Mouse (Mus musculus): ENCODE measurements around the gene Ninj2.

DNA sequence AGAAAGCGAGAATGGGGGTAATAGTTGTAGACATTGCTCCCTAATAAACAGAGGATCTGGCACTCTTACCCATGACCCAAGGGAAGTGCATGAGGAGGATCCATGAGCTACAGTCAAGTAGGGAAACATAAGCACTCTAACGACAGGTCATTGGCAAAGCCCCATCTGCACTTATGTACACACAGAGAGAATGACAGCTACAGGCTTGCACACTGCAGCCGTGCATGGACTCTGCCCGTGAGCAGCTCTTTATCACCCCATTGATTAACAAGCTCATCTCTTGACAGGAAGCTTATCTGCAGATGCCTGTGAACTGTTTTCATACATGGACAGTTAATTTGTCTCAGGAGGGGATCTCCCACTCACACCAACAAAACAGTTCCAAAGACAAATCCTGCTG is 74.4 kb downstream of the Ninj2 start:
- TF ChIP-seq MAFK (IDR thresholded peaks at IDR 0.05; ENCODE audit: insufficient read depth, low read depth, low read length), result no peak
- no peak for TF ChIP-seq ZNF384 (IDR thresholded peaks at IDR 0.05; ENCODE audit: low read depth, low read length)
- TF ChIP-seq CHD2 (IDR thresholded peaks at IDR 0.05; ENCODE audit: low read depth, low read length), result no peak

Data from ES-E14 (cell line).